Mouse (Mus musculus) embryonic facial prominence, embryonic 13.5 days (tissue): Measurements from ENCODE around the gene Gtf2h4. TPM values are rescaled to one million over a fixed set of nuclear protein-coding genes. Genes with fewer than 3 reads are reported as not detected.

Experiments used
- ATAC-seq: fragments of 200-750 bp; cut with Nextera tagmentation; 2 replicates; pipeline ENCODE4 v1.8.0; 2017; ENCODE audit warnings: low read depth; ENCODE audit not compliant: insufficient number of reproducible peaks, insufficient read depth, low FRiP score, low TSS enrichment
- H3K27ac ChIP-seq: fragments of 300-500 bp; sonication (generic); 2 replicates; pipeline ENCODE4 v1.5.1; 2015; ENCODE audit warnings: moderate library complexity, mild to moderate bottlenecking, inconsistent platforms
- H3K27me3 ChIP-seq: fragments of 300-500 bp; sonication (generic); 2 replicates; pipeline ENCODE4 v1.6.1; 2015; ENCODE audit warnings: mild to moderate bottlenecking, inconsistent platforms
- H3K36me3 ChIP-seq: fragments of 300-500 bp; sonication (generic); 2 replicates; pipeline ENCODE4 v1.6.1; 2015; ENCODE audit warnings: mild to moderate bottlenecking, inconsistent platforms
- H3K4me1 ChIP-seq: fragments of 300-500 bp; sonication (generic); 2 replicates; pipeline ENCODE4 v1.6.1; 2015; ENCODE audit warnings: inconsistent platforms
- H3K4me2 ChIP-seq: fragments of 300-500 bp; sonication (generic); 2 replicates; pipeline ENCODE4 v1.6.1; 2015; ENCODE audit warnings: moderate library complexity, mild to moderate bottlenecking, inconsistent platforms
- H3K4me3 ChIP-seq: fragments of 300-500 bp; sonication (generic); 2 replicates; pipeline ENCODE4 v1.5.1; 2015; ENCODE audit warnings: mild to moderate bottlenecking, inconsistent platforms
- H3K9ac ChIP-seq: fragments of 300-500 bp; sonication (generic); 2 replicates; pipeline ENCODE4 v1.6.1; 2015; ENCODE audit warnings: mild to moderate bottlenecking, inconsistent platforms
- H3K9me3 ChIP-seq: fragments of 300-500 bp; sonication (generic); 2 replicates; pipeline ENCODE4 v1.6.1; 2016; ENCODE audit warnings: inconsistent platforms
- WGBS: fragments of 180-500 bp; shearing (Covaris S2); methylation state at CpG from one replicate; pipeline ENCODE4 v1.1.7; 2015; ENCODE audit warnings: mixed read lengths; 5-methylcytosine and 5-hydroxymethylcytosine counted together
- polyA plus RNA-seq: library from polyadenylated mRNA; unstranded; fragments of >200 nt; fragmentation: Nextera tagmentation; extraction: Ambion mirVana; gene quantifications from 2 replicates; pipeline ENCODE4 v1.2.1, GENCODE M21; 2015

Gene Gtf2h4
- polyA plus RNA-seq: 39.2 and 48.6 TPM in 2 replicates

DNA sequence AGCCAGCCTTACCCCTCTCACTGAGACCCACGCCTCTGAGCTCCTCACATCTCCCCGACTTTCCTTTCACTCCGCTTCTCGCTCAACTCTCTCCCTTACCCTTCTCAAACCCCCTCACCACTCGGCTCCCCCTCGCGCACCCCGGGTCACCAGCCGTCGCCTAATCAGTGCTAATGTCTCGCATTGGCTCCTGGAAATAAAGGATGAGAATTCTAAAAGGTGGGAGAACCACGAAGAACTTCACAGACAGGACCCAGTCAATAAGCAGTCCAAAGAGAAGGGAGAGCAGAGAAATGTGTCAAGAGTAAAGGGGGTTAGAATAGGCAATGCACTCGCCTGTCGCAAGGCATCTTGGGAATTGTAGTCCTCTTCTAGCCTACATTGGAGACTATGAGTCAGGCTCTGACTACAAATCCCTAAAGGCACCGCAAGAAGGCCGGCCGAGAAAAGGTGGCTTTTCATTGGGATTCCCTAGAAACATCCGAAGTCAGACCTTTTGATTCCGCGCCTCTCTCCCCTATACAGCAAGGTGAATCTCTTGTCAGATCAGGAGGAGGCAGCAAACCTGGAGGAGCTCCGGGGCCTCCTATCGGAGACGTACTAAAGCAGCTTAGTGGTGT is at the start of gene Gtf2h4:
Gtf2h4 (minus strand) TSS at position 324 of the 620 bp plus-strand sequence.
- WGBS: 2% methylated on average over 23 of the region's 23 CpGs
- ATAC-seq: peak; percentile 91
- peaks cover 30% of the 10 kb centered on the region for H3K36me3 ChIP-seq
- peak within 1 kb of the TSS; percentile 80 for H3K4me3 ChIP-seq
- H3K9ac ChIP-seq: peak within 1 kb of the TSS; percentile 91
- H3K27ac ChIP-seq: no peak within 1 kb of the TSS
- peaks cover 9% of the 10 kb centered on the region for H3K4me1 ChIP-seq
- peak within 1 kb of the TSS; percentile 82 for H3K4me2 ChIP-seq
- no peaks in the 10 kb centered on the region for H3K27me3 ChIP-seq
- no peaks in the 10 kb centered on the region for H3K9me3 ChIP-seq

DNA sequence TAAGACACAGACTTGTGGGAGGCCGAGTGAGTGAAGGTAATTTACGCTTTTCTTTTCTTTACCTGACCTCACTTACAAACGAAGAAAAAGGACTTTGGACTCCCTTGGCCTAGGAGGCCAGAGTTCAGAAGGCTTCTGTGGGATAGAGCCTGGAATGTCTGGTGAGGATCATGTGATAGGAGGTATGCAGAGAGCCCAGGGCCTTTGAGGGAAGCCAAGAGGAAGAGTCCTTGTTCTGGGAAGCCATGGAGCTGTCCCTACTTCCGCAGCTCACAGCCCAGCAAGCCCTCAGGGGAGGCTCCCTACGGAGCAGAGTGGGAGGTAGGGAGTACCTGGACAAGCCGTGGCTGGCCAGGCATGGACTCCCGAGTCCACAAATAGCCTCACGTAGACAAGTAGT is 48.1 kb upstream of the Gtf2h4 start:
- ATAC-seq: no peak
- H3K27ac ChIP-seq: no peak overlapping the region
- H3K9me3 ChIP-seq: no peaks in the 10 kb centered on the region
- H3K4me3 ChIP-seq: no peak overlapping the region
- peaks cover 4% of the 10 kb centered on the region; the same call in 1 of the 2 replicates for H3K27me3 ChIP-seq
- no peaks in the 10 kb centered on the region for H3K36me3 ChIP-seq
- WGBS: 59% methylated on average over 8 of the region's 8 CpGs
- no peak overlapping the region for H3K4me2 ChIP-seq
- H3K4me1 ChIP-seq: peaks cover 20% of the 10 kb centered on the region
- H3K9ac ChIP-seq: no peak overlapping the region

DNA sequence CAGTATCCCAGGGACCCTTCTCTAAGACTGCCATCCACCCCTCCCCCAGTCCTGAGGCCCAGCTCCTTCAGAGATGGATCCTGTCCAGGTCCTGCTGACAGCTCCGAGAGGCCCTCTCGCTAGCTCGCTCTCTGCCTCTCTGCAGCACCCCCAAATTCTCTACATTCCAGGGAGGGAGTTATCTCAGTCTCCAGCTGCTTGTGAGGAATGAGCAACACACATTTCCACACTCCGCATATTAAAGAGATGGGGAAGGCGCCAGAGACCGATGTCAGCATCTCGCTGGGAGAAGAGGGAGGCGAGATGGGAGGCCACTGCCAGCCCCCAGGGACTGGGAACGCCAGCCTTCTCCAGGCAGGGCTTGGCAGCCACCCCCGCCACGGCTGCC is 46.8 kb upstream of the Gtf2h4 start:
- H3K9me3 ChIP-seq: no peaks in the 10 kb centered on the region
- no peak overlapping the region for H3K4me3 ChIP-seq
- H3K9ac ChIP-seq: no peak overlapping the region
- peak overlapping the region; percentile 30; the same call in 1 of the 2 replicates for H3K27ac ChIP-seq
- WGBS: 7% methylated on average over 11 of the region's 11 CpGs
- H3K4me2 ChIP-seq: peak overlapping the region; percentile 32; the same call in 1 of the 2 replicates
- peak; percentile 56; the same call in 1 of the 2 replicates for ATAC-seq
- H3K27me3 ChIP-seq: no peaks in the 10 kb centered on the region
- peaks cover 16% of the 10 kb centered on the region for H3K4me1 ChIP-seq
- no peaks in the 10 kb centered on the region for H3K36me3 ChIP-seq

DNA sequence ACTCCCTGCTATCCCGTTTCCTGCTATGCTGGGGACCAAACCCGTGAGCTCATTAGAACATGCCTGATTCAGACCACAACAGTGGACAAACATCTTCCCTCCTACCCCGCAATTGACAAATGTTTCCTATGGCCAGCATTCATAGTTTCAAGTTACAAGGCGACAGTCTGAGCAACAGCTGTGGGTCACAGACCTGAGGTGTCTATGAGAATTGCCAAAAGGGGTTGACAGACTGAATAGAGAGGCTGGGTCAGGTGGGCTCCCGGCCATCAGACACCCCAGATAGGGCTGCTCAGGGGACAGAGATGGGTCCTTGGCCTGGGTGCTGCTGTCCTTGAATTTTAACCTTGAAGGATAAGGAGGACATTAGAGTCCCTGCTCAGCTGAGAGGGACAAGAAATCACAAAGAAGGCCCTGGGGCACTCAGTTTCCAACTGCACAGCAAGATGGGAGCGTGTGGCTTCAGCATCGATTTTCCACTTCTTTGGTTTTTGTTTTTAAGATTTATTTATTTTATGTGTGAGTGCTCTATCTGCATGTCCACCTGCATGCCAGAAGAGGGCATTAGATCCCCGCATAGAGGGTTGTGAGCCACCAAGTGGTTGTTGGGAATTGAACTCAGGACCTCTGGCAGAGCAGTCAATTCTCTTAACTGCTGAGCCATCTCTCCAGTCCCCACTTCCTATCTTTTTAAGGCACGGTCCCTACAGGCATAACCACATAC is 46.2 kb upstream of the Gtf2h4 start:
- Histone ChIP-seq H3K4me1 (peaks cover 16% of the 10 kb centered on the region), H3K9ac (no peak overlapping the region), H3K27me3 (no peaks in the 10 kb centered on the region), H3K4me2 (peak overlapping the region; percentile 32; the same call in 1 of the 2 replicates), H3K27ac (0 out of 2 replicates have a peak overlapping the region, but pooled peaks have one; percentile 30), H3K4me3 (no peak overlapping the region), H3K36me3 (no peaks in the 10 kb centered on the region), H3K9me3 (no peaks in the 10 kb centered on the region)
- 53% methylated on average over 9 of the region's 9 CpGs for WGBS
- ATAC-seq: no peak; the same call in 1 of the 2 replicates

DNA sequence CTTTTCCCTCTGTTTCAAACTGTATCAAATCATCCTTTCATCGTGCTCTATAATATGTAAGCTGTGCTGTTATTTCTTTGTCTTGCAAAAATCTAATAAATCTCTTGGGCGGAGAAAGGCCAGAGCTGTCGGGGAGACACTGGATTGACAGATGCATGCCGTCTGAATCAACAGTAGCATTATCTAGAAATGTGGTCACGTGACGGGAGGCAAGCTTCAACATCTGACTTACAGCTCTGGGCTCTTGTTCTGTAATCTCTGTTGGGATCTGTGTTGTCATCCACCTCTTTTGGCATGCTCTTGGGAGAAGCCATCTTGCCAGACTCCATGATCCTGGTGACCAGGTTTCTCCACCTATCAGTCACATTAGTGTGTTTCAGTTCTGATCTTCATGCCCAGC is 43.5 kb upstream of the Gtf2h4 start:
- H3K4me3 ChIP-seq: no peak overlapping the region
- H3K9ac ChIP-seq: no peak overlapping the region
- H3K36me3 ChIP-seq: no peaks in the 10 kb centered on the region
- H3K4me1 ChIP-seq: peaks cover 16% of the 10 kb centered on the region
- H3K4me2 ChIP-seq: no peak overlapping the region
- 81% methylated on average over 6 of the region's 6 CpGs for WGBS
- no peak for ATAC-seq
- H3K27me3 ChIP-seq: no peaks in the 10 kb centered on the region
- H3K27ac ChIP-seq: no peak overlapping the region
- H3K9me3 ChIP-seq: no peaks in the 10 kb centered on the region

DNA sequence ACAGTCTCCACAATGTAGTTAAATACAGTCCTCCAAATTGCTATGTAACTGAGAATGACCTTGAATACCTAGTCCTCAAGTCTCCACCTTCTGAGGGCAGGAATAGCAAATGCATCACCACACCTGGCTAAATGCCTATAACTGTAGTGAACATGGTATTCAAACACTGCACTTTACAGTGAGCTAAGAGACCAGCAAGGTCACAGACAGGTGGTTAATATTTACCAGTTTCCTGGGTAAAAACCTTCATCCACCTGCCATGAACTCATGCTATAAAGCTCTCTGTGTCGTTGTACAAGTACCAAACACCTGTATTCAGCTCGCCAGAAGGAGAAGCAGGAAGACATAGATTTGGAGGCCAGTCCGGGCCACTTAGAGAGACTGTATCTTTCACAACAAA is 42.6 kb upstream of the Gtf2h4 start:
- H3K27me3 ChIP-seq: no peaks in the 10 kb centered on the region
- no peaks in the 10 kb centered on the region for H3K36me3 ChIP-seq
- no peaks in the 10 kb centered on the region for H3K9me3 ChIP-seq
- H3K4me3 ChIP-seq: no peak overlapping the region
- ATAC-seq: no peak
- no peak overlapping the region for H3K27ac ChIP-seq
- H3K4me1 ChIP-seq: peaks cover 14% of the 10 kb centered on the region
- H3K4me2 ChIP-seq: no peak overlapping the region
- 89% methylated on average over 3 of the region's 3 CpGs for WGBS
- H3K9ac ChIP-seq: no peak overlapping the region

- ATAC-seq: peak; percentile 62; the same call in 1 of the 2 replicates
- Histone ChIP-seq H3K4me1 (peaks cover 29% of the 10 kb centered on the region), H3K4me2 (peak overlapping the region; percentile 34), H3K27me3 (no peaks in the 10 kb centered on the region), H3K36me3 (no peaks in the 10 kb centered on the region), H3K4me3 (no peak overlapping the region), H3K9ac (no peak overlapping the region), H3K9me3 (no peaks in the 10 kb centered on the region), H3K27ac (peak overlapping the region; percentile 77)
- WGBS: 28% methylated on average over 8 of the region's 8 CpGs
Observed at GRCm38 (mm10) chr17:35710705-35711347, 37.3 kb upstream of the Gtf2h4 start.

DNA sequence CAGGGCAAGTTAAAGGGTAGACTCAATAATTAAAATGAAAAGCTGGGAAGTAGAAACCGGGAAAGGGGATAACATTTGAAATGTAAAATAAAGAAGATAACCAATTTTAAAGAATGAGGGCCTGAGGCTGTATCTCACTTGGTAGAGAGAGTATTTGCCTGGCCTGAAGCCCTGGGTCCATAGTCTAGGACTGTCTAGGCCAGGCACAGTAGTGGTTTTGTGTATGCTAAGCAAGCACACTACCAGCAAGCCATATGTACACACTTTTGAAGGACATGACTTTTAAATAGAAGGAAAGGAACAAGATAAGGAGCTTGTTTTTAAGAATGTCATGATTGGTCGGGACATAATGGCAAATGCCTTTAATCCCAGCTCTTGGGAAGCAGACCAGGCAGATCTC is 35.1 kb upstream of the Gtf2h4 start:
- Histone ChIP-seq H3K9ac (no peak overlapping the region), H3K27ac (peak overlapping the region; percentile 57; the same call in 1 of the 2 replicates), H3K9me3 (no peaks in the 10 kb centered on the region), H3K4me3 (no peak overlapping the region), H3K27me3 (no peaks in the 10 kb centered on the region), H3K36me3 (no peaks in the 10 kb centered on the region), H3K4me1 (peaks cover 51% of the 10 kb centered on the region), H3K4me2 (no peak overlapping the region)
- 75% methylated on average over 2 of the region's 2 CpGs for WGBS
- ATAC-seq: no peak

DNA sequence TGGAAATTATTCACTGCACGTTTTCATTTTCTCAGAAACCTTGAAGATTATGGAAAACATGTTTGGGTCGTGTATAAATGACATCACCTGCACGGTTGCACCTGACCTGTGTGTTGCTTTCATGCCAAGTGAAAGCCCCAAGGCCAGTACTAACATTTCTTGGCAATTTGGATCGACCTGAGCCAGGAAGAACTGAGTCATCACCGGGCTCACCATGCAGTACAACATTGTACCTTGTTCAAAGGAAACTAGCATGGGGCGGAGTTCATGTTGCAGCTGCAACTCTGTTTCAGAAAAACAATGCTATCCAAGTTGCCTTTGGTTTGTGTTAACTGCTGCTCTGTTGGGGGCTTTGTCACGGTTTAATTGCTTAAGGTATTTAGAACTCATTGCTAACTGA is 34.4 kb upstream of the Gtf2h4 start:
- Histone ChIP-seq H3K4me3 (no peak overlapping the region), H3K4me1 (peaks cover 54% of the 10 kb centered on the region), H3K27me3 (no peaks in the 10 kb centered on the region), H3K4me2 (no peak overlapping the region), H3K9me3 (no peaks in the 10 kb centered on the region), H3K27ac (peak overlapping the region; percentile 57; the same call in 1 of the 2 replicates), H3K36me3 (no peaks in the 10 kb centered on the region), H3K9ac (no peak overlapping the region)
- no peak for ATAC-seq
- WGBS: 43% methylated on average over 7 of the region's 7 CpGs

- Histone ChIP-seq H3K36me3 (no peaks in the 10 kb centered on the region), H3K4me2 (no peak overlapping the region), H3K27me3 (no peaks in the 10 kb centered on the region), H3K9ac (no peak overlapping the region), H3K4me1 (peaks cover 70% of the 10 kb centered on the region), H3K9me3 (no peaks in the 10 kb centered on the region), H3K4me3 (no peak overlapping the region), H3K27ac (no peak overlapping the region)
- no peak for ATAC-seq
- WGBS: 22% methylated on average over 4 of the region's 4 CpGs
Observed at GRCm38 (mm10) chr17:35705836-35706235, 32.3 kb upstream of the Gtf2h4 start.

DNA sequence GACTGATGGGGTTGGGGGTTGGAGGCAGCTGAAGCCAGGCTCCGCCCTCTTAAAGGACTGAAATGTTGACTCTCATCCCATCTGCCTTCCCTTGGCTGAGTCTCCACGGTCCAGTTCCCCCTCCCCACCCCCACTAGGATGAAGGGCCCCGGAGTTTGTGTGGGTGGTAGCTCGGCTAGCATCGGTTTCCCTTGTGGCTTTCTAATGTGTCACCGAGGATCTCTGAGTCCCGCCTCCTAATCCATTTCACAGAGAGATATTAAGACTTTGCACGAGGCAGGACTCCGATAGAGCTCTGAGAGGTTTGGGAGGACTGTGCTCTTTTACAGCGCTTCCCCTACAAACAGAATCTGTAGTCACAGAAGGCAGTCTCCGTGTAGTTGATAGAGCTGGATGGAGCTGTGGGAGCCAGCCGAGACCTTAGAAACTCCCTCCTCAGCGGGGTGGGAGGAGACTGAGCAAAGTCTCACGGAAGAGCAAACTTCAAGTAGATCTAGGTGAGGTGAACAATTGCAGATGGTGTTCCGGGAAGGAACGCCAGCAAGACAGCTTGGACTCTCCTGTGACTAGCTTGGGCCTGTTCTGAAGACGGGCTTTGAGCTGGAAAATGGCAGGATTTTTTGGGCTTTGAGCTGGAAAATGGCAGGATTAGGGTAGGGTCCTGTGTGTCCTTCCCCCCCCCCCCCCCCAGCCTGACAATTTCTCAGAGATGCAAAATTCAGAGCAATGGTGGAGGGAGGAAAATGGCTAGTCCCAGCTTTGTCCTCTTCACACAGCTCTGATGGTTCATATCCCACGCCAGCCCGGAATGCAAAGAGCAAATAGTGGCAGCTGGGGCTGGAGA is 31.3 kb upstream of the Gtf2h4 start, which contains the start of gene Ddr1:
Ddr1 (minus strand) TSS at position 1 of the 844 bp plus-strand sequence.
- Histone ChIP-seq H3K27ac (peak within 1 kb of the TSS; percentile 91), H3K9ac (peak within 1 kb of the TSS; percentile 66), H3K4me1 (peaks cover 65% of the 10 kb centered on the region), H3K4me2 (peak within 1 kb of the TSS; percentile 85), H3K4me3 (peak within 1 kb of the TSS; percentile 37), H3K9me3 (no peaks in the 10 kb centered on the region), H3K27me3 (no peaks in the 10 kb centered on the region), H3K36me3 (no peaks in the 10 kb centered on the region)
- 11% methylated on average over 19 of the region's 19 CpGs for WGBS
- ATAC-seq: no peak
